Mouse (Mus musculus): ENCODE data around the gene Emilin1.

Gene Emilin1

DNA sequence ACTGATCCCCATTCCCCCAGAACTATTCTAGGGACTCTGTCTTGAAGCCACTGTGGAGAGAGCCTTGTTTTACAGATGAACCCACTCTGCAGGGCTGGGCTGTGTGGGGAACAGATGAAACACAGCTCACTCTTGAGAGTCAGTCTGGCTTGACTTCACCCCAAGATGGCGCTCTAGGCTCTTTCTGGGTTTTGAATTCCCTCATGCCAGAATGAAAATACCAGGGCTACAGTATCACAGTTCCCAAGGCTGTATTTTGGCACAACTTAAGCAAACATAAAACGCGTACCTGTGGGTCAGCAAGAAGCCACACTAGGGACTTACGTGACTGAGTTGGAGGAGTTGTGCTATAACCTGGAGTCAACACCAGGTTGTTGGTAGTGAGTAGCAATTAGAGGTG is 16.9 kb downstream of the Emilin1 start:
- peak; percentile 62 for DNase-seq

- DNase-seq, result no peak
Observed at GRCm38 (mm10) chr5:30930846-30931245, 17.6 kb downstream of the Emilin1 start.

DNA sequence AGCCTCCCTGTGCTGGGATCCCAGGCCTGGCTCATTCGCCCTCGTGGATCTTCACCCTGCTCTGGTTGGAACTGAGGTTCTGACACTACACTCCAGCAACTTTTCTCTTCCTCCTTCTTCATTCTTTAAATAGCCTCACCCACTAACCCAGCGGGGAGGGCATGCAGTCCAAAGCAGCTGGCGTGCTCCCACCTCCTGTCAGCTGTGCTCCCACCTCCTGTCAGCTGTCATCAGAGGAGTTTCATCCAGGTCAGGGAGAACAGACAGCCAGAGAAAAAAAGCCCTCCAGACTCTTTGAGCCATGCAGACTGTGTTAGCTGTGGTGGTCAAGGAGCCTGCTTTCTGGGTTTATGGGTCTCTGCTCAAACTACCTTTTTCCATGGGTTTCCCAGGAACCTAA is 18.2 kb downstream of the Emilin1 start:
- DNase-seq, result no peak

DNA sequence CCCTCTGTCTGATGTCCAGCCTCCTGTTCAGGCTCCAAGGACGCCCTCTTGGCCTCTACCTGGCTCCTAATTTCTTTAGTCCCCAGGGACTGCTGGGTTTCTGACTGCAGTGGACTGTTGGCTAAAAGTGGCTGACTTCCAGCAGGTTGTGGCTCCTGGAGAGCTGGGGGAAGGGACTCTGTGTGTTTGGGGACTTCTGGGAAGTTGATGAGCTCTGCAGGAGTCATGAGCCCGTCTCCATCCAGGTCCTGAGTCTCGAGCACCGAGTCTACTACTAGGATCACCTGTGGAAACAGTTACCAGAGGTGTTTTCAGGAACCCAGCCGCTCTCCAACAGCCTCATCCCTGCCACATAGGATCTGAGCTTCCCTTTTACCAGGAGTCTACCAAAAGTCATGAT is 20.5 kb downstream of the Emilin1 start:
- no peak for DNase-seq

- no peak for DNase-seq
Observed at GRCm38 (mm10) chr5:30934725-30935461, 21.7 kb downstream of the Emilin1 start.

DNA sequence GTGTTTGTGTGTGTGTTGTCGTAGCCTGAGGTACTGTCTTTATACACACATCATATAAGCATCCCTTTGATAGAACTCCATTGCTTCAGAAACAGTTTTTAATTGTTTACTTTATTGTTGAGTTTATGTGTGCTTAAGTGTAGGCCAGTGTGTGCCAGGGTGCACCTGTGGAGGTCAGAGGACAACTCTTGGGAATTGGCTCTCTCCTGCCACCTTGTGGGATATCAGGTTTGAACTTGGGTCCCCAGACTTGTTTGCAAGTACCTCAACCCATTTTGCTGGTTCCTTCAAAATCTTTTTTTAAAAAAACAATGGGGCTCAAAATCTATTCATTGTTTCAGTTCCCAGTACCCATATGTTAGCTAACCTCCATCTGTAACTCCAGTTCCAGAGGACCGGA is 29.8 kb downstream of the Emilin1 start:
- DNase-seq, result peak; percentile 43

- no peak for DNase-seq
Observed at GRCm38 (mm10) chr5:30944344-30944743, 31.1 kb downstream of the Emilin1 start.

- no peak for DNase-seq
Observed at GRCm38 (mm10) chr5:30944956-30945781, 32.0 kb downstream of the Emilin1 start, which contains the start of gene Cgref1. Gene Cgref1 (minus strand): TSS chr5:30945591.

DNA sequence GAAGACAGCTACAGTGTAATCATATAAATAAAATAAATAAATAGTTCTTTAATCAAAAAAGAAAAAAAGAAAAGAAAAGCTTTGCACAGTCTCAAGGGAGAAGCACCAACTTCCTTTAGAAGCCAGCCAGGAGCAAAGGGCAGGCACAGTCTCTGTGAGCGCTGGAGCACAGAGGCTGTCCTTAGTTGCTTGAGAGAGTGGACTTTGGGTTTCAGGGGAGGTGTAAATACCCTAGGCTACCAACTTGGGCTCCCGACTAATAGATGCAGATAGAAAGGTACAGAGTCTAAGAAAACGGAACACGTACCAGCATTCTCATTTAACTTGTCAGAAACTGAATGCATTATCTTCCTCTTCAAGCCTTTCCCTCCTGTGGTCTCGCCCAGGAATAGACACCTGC is 35.4 kb downstream of the Emilin1 start:
- no peak for DNase-seq

DNA sequence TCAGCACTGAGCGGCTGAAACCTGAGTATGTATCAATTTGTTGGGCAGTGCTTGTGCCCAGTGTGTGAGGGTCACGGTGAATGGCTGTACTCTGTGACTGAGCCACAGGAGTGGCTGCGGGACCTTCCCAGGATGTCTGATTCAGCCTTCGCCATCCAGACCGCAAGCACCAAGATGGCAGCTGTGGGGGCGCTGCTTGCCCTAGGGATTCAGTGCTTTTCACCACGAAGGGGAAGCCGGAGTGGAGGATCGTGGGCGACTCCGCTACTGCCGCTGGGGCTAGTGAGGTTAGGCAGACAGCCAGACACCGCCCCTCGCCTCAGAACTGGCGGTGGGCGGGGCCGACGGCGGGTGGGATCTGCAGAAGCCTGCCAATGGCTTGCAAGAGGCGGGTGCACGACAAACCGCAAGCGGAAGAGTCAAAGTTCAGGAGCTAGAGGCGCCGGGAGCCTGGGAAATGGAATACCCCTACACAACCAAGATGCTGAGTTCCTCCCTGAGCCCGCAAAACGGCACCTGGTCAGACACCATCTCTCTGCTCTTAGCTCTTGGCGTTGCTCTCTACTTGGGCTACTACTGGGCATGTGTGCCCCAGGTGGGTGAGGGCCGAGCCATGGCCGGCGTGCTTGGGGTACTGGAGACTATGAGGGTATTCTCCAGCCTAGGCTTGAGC is 36.6 kb downstream of the Emilin1 start:
- DNase-seq, result peak; percentile 95

DNA sequence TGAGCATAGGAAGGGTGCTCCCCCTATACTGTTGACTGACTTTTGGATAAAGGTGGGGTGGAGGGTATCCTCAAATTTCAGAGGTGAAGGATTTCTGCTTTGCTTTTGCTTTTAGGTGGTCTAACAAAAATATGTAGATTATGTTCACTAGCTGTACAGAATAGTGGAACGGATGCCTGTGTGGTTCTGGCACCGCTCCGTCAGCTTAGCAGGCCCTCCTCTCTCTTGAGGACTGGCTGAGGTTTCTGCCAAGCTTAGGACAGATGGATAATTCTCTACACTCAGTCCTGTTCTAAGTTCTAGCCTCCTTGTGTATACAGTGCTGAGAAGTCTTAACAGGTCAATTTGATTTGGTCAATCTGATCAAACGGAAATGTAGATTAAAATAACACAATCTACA is 37.2 kb downstream of the Emilin1 start:
- DNase-seq, result no peak

DNA sequence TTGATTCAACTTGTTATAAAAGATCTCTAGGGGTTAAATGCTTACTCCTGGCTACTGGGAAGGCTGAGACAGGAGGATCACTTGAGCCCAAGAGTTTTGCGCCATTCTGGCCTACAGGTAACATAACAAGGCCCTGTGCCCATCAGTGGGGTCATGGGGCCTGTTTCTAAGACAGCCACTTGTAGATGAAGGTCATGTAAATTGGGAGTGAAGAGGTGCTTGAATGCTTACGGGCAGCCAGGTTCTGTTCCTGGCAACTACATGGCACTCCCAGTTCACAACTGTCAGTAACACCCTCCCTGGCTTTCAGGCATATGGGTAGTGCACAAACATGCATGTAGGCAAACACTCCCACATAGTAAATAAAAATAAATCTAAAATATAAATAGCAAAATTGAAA is 37.7 kb downstream of the Emilin1 start:
- DNase-seq, result no peak

DNA sequence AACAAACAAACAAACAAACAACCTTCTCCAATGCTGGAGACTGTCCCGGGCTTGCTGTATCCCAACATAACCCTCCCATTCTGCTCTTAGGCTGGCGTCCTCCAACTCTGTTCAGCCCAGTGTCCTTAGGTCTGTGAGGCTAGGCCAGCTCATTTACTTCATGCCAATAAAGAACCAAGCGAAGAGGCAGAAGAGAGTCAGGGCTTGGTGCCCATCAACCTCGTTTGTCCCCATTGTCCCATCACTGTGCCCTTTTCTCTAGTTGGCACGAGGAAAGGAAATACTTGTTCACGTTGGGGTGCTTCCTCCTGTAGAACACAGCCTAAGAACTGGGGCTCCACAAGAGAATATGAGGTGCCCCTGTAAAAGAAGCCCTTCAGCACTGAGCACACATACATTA is 38.5 kb downstream of the Emilin1 start:
- no peak for DNase-seq

GRCm38 (mm10) chr5:30952551-30952950 is 39.3 kb downstream of the Emilin1 start:
- no peak for DNase-seq

DNA sequence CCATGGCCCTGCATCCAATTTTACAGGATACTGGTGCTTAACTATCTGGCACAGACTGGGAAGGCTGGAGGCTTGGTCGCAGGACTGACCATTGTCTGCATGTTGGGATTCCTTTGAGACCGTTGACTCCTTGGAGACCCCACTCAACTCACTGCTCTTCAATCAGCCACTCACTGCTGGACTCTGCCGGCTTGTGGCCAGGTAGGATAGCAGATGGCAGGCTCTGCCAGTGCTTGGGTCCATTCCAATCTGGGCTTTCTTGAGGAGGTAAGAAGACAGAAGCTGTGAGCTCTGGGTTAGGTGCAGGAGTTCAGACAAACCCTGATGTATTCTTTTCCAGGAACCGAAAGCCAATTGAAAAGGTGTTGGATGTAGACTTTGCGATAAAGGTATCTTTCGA is 40.9 kb downstream of the Emilin1 start:
- DNase-seq, result no peak

GRCm38 (mm10) chr5:30954556-30954955 is 41.4 kb downstream of the Emilin1 start:
- no peak for DNase-seq

DNA sequence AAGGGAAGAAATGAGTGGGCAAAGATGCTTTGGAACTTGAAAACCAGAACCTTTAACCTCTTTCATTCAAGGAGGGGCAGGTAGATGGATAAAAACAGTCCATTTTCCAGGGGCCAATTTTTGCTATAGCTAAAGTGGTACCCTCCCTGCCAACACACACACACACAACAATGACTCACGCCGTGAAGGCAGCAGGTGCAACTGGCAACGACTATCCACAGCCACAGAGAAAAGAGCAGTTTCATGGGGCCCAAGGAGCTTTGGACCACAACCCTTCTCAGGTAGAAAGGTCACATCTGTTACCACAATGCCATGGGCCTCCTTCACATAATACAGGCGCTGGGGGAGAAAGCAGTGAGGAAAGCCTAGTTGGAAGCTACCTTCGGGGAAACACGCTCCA is 42.5 kb downstream of the Emilin1 start:
- no peak for DNase-seq

DNA sequence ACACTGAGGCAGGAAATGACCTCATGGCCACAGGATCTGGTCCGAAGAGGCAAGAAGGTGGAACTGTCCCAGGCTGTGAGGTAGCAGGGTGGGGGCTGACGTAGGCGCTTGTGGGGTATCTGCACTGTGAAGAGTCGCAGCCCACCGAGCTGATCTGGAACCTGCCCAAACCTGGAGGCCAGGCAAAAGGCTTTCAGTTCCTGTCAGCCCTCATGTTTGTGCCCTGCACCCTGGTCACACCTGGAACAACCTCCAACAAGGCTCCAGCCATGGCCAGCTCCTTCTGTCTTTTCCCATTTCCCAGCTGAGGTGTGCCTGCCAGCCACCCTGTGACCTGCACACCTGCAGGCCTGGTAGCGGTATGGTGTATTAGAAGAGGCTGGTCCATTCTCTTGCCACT is 44.7 kb downstream of the Emilin1 start:
- DNase-seq, result no peak

DNA sequence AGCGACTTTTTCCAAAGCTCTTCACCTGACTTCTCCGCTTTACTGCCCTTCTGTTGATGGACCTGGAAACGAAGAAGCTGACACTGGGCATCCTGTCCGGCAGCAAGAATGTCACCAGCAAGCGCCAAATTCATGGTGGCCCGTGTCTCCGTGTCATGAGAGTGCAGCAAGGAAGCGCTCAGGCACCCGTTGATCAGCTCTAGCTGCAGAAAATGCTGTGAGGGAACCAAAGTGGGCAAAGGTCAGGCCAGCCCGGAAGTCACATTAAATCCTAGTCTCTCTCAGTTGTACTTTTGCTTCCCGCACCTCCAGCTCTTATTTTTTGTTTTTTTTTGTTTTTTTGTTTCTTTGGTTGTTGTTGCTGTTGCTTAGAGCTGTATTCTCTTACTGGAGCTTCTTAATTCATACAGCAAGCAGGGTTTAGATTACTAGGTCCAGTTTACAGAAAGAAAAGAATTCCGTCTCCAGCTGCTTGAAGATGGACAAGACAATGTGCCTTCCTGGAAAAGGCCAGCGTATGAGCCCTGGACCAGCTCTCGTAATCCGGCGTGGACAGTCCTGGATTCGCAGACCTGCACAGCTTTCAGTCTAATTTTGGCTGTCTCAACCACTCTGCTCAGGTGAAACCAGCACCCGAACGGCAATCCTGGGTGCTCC is 46.1 kb downstream of the Emilin1 start:
- DNase-seq, result no peak

- peak; percentile 99 for DNase-seq
Observed at GRCm38 (mm10) chr5:30959966-30960501, 46.8 kb downstream of the Emilin1 start, which contains the start of gene Preb. Gene Preb (minus strand): TSS chr5:30960361.

GRCm38 (mm10) chr5:30960814-30961213 is 47.6 kb downstream of the Emilin1 start:
- DNase-seq, result no peak
